Mouse (Mus musculus) liver, postnatal 0 days (tissue): ENCODE results near the gene Rel.

Source experiments
- CTCF ChIP-seq: sonication (generic); IDR thresholded peaks from 2 replicates; pipeline ENCODE4 v1.5.1; 2016; ENCODE audit warnings: antibody characterized with exemption, low read depth
- EP300 ChIP-seq: IDR thresholded peaks from 2 replicates; pipeline ENCODE4 v1.6.1; 2016; ENCODE audit warnings: antibody characterized with exemption, low read depth, mild to moderate bottlenecking

DNA sequence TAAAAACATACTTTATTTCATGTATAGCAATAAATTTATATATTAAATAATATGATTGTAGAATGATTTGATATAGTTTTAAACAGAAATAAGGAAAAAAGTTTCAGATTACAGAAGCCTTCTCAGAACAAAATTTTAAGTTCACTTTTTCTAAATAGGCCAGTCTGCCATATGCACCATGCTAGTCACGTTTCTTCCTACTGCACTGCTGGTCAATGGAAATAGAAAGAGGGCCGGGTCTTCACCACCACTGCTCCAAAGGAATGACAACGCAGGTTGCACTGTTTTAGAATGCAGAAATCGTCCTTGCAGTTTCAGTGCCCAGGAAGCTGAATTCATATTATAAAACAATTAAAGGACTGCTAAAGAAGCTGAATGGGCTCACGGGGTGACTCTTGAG, 12.3 kb upstream of the Rel start:
- no peak for TF ChIP-seq EP300
- TF ChIP-seq CTCF: no peak
